Mouse (Mus musculus): ENCODE results near the gene Ifit1bl2. TPM values are rescaled to one million over a fixed set of nuclear protein-coding genes. Genes with fewer than 3 reads are reported as not detected.
A peak's percentile ranks its signal among the peaks of the same experiment; 100 is the strongest.
"Not testable (repeated sequence)": the region's sequence is repeated elsewhere in the genome, so short reads cannot be mapped to it uniquely, and the experiment has no call there.

The Ifit1bl2 gene
- total and polyA plus RNA-seq, 2 experiments, result 0.09 TPM; not detected in 1

GRCm38 (mm10) chr19:34593456-34593855 lies 47.1 kb downstream of the Ifit1bl2 start:
- Histone ChIP-seq H3K4me3 (ENCODE audit: insufficient read depth, low read depth, low read length) (no peak overlapping the region), H3K9ac (ENCODE audit: low read depth, low read length) (no peak overlapping the region), H3K27me3 (ENCODE audit: control insufficient read depth, insufficient read depth, low read length) (no peaks in the 10 kb centered on the region), H3K79me2 (ENCODE audit: control insufficient read depth, insufficient read depth, low read length) (no peaks in the 10 kb centered on the region), H3K27ac (replicated peaks; ENCODE audit: insufficient read depth, low read depth, low read length) (no peak overlapping the region), H3K4me1 (ENCODE audit: control insufficient read depth, insufficient read depth, low read length) (no peaks in the 10 kb centered on the region; the same call in 1 of the 2 replicates), H3K36me3 (ENCODE audit: control insufficient read depth, insufficient read depth, low read length) (no peaks in the 10 kb centered on the region)
- 92% methylated on average over 2 of the region's 2 CpGs for WGBS
- no peak for TF ChIP-seq CTCF (IDR thresholded peaks at IDR 0.05; ENCODE audit: low read depth, low read length)
- TF ChIP-seq POLR2A (IDR thresholded peaks at IDR 0.05; ENCODE audit: extremely low read depth, insufficient read depth, low read length), result no peak
- no peak for DNase-seq (ENCODE audit: extremely low read depth, low read depth, low spot score)

GRCm38 (mm10) chr19:34588959-34589358 lies 51.6 kb downstream of the Ifit1bl2 start:
- DNase-seq (ENCODE audit: extremely low read depth, low read depth, low spot score), result no peak
- TF ChIP-seq POLR2A (IDR thresholded peaks at IDR 0.05; ENCODE audit: extremely low read depth, insufficient read depth, low read length) (no peak), CTCF (IDR thresholded peaks at IDR 0.05; ENCODE audit: low read depth, low read length) (no peak)

GRCm38 (mm10) chr19:34587898-34588692 lies 52.4 kb downstream of the Ifit1bl2 start:
- H3K27ac ChIP-seq (replicated peaks; ENCODE audit: insufficient read depth, low read depth, low read length), result peak overlapping the region; percentile 3; the same call in 1 of the 2 replicates
- DNase-seq (ENCODE audit: extremely low read depth, low read depth, low spot score), result peak; percentile 48
- H3K9ac ChIP-seq (ENCODE audit: low read depth, low read length); H3K79me2 ChIP-seq (ENCODE audit: control insufficient read depth, insufficient read depth, low read length); H3K36me3 ChIP-seq (ENCODE audit: control insufficient read depth, insufficient read depth, low read length); H3K27me3 ChIP-seq (ENCODE audit: control insufficient read depth, insufficient read depth, low read length); H3K4me3 ChIP-seq (ENCODE audit: insufficient read depth, low read depth, low read length); H3K4me1 ChIP-seq (ENCODE audit: control insufficient read depth, insufficient read depth, low read length): not testable (repeated sequence)
- 65% methylated on average over 8 of the region's 12 CpGs for WGBS

More at GRCm38 (mm10) chr19:34588959-34589358, 51.6 kb downstream of the Ifit1bl2 start:
- Histone ChIP-seq H3K27ac (replicated peaks; ENCODE audit: insufficient read depth, low read depth, low read length) (no peak overlapping the region), H3K79me2 (ENCODE audit: control insufficient read depth, insufficient read depth, low read length) (no peaks in the 10 kb centered on the region), H3K4me3 (ENCODE audit: insufficient read depth, low read depth, low read length) (no peak overlapping the region), H3K9ac (ENCODE audit: low read depth, low read length) (no peak overlapping the region), H3K36me3 (ENCODE audit: control insufficient read depth, insufficient read depth, low read length) (no peaks in the 10 kb centered on the region), H3K27me3 (ENCODE audit: control insufficient read depth, insufficient read depth, low read length) (no peaks in the 10 kb centered on the region), H3K4me1 (ENCODE audit: control insufficient read depth, insufficient read depth, low read length) (0 out of 2 replicates have a peak, but pooled peaks cover 2% of the 10 kb centered on the region)

- not testable (repeated sequence) for H3K4me3 ChIP-seq (ENCODE audit: insufficient read depth, low read depth, low read length); H3K9ac ChIP-seq (ENCODE audit: low read depth, low read length); DNase-seq (ENCODE audit: extremely low read depth, low read depth, low spot score); H3K4me1 ChIP-seq (ENCODE audit: control insufficient read depth, insufficient read depth, low read length); H3K36me3 ChIP-seq (ENCODE audit: control insufficient read depth, insufficient read depth, low read length); H3K27me3 ChIP-seq (ENCODE audit: control insufficient read depth, insufficient read depth, low read length); H3K27ac ChIP-seq (replicated peaks; ENCODE audit: insufficient read depth, low read depth, low read length); H3K79me2 ChIP-seq (ENCODE audit: control insufficient read depth, insufficient read depth, low read length)
- 0 out of 2 replicates have a peak, but pooled peaks have one; percentile 4 for TF ChIP-seq CTCF (IDR thresholded peaks at IDR 0.05; ENCODE audit: low read depth, low read length)
- 61% methylated on average over 5 of the region's 5 CpGs for WGBS
Measured at GRCm38 (mm10) chr19:34585740-34586458, 54.6 kb downstream of the Ifit1bl2 start.

- DNase-seq (ENCODE audit: extremely low read depth, low read depth, low spot score), result peak; percentile 55
- Histone ChIP-seq H3K9ac (ENCODE audit: low read depth, low read length) (peak within 1 kb of the TSS; percentile 43; the same call in 1 of the 2 replicates), H3K27ac (replicated peaks; ENCODE audit: insufficient read depth, low read depth, low read length) (peak within 1 kb of the TSS; percentile 58), H3K4me3 (ENCODE audit: insufficient read depth, low read depth, low read length) (0 out of 2 replicates have a peak within 1 kb of the TSS, but pooled peaks have one; percentile 35)
- H3K36me3 ChIP-seq (ENCODE audit: control insufficient read depth, insufficient read depth, low read length); H3K4me1 ChIP-seq (ENCODE audit: control insufficient read depth, insufficient read depth, low read length); H3K79me2 ChIP-seq (ENCODE audit: control insufficient read depth, insufficient read depth, low read length); H3K27me3 ChIP-seq (ENCODE audit: control insufficient read depth, insufficient read depth, low read length): not testable (repeated sequence)
- 6% methylated on average over 2 of the region's 2 CpGs for WGBS
Measured at GRCm38 (mm10) chr19:34583126-34583766, 57.3 kb downstream of the Ifit1bl2 start, which contains the start of gene Ifit3. Gene Ifit3 (plus strand): TSS chr19:34583531.

- WGBS, result 82% methylated on average over 2 of the region's 2 CpGs
- not testable (repeated sequence) for H3K27me3 ChIP-seq (ENCODE audit: control insufficient read depth, insufficient read depth, low read length); H3K79me2 ChIP-seq (ENCODE audit: control insufficient read depth, insufficient read depth, low read length); H3K9ac ChIP-seq (ENCODE audit: low read depth, low read length); DNase-seq (ENCODE audit: extremely low read depth, low read depth, low spot score); H3K36me3 ChIP-seq (ENCODE audit: control insufficient read depth, insufficient read depth, low read length); H3K4me1 ChIP-seq (ENCODE audit: control insufficient read depth, insufficient read depth, low read length); H3K4me3 ChIP-seq (ENCODE audit: insufficient read depth, low read depth, low read length)
- 0 out of 2 replicates have a peak overlapping the region, but pooled peaks have one; percentile 58 for H3K27ac ChIP-seq (replicated peaks; ENCODE audit: insufficient read depth, low read depth, low read length)
Measured at GRCm38 (mm10) chr19:34582696-34583095, 57.8 kb downstream of the Ifit1bl2 start.
